Mouse (Mus musculus) 416B (cell line): ENCODE measurements around the gene Dzip1.
A peak's percentile ranks its signal among the peaks of the same experiment; 100 is the strongest.

Experiments used
- DNase-seq: peaks from one replicate; pipeline ENCODE4 v3.0.0; 2011; ENCODE audit warnings: low read depth

The Dzip1 gene

DNA sequence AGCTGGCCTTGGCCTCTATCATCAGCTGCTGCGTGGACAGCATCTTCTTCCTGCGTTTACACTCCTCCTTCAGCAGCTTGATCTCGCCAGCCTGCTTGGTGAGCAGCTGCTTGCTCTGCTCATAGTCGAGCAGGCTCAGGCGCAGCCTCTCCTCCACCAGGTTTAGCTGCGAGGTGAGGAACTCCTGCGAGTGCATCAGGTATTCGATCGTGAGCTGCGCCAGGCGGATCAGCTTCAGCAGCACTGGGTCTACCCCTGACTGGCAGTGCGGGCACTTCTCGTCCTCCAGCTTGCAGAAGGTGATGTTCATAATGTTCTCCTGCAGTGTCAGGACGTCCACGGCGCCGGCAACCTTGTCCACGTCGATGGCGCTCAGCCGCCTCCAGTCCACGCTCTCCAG is 3.0 kb downstream of the Dzip1 start:
- no peak for DNase-seq

DNA sequence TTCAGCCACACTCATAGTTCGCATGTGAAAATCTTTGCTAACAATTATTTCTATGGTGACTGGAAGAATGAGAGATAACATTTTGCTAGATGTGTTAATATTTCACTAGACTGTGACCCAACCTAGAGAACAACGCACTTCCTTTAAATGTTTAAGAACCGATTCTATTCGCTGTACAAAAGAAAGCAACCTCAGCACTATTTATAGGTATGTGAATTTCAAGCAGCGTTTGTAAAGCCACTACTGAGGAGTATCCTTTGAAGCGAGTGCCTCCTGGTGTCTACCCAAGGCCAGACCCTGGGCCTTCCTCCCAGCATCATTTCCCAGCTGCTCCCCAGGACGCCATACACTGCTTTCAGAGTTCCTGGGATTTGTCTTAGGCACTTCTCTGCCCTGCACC is 4.6 kb downstream of the Dzip1 start:
- DNase-seq = no peak

DNA sequence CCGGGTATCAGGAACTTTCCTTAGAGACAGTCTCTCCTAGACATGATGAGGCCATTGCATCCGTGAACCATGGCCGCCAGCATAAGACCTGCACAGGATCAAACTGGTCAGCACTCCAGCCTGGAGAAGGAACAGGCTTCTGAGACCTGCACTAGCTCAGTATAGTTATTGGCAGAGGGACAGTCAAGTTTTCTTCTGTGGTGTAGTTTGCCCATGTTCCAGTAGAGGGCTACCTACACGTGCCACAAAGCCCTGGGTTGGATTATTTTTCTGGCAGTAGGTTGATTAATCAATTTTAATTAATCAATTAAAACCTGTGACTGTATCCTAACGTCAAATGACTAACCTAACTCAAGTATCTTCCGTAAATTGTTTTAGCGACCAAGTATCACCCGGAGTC is 6.2 kb downstream of the Dzip1 start:
- peak; percentile 60 for DNase-seq

DNA sequence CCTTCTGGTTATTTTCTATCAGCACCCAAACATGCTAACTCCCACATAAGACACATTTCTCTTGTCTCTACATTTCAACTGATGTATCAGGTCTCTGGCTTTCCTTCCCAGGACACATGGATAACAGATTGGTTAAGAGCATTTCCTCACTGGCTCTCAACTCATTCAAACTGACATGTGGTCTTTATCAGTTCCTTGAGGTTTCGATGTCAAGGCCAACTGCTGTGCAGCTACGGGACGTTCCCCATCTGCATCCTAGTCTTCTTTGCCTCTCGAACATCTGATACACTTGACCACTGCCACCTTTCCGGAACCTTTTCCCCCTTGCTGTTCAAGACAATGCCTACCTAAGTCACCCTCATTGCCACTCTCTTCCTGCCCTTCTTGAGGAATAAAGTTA is 11.6 kb downstream of the Dzip1 start:
- DNase-seq = peak; percentile 97

DNA sequence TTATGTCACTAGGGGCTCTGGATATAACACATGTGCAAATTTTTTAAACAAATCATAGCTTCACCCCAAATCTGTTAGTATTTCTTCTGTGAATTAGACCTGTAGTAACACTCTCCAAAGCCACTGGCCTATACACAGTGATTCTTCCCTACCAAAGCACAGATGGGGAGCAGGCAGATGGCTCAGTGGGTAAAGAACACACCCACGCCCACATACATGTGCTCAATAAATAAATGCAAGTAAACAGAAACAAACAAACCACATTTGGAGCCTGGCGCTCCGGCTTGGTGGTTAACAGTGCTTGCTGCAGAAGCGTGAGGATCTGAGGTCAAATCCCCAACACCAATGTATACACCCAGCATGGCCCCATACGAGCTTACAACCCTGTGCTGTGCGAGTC is 13.7 kb downstream of the Dzip1 start:
- DNase-seq = no peak

DNA sequence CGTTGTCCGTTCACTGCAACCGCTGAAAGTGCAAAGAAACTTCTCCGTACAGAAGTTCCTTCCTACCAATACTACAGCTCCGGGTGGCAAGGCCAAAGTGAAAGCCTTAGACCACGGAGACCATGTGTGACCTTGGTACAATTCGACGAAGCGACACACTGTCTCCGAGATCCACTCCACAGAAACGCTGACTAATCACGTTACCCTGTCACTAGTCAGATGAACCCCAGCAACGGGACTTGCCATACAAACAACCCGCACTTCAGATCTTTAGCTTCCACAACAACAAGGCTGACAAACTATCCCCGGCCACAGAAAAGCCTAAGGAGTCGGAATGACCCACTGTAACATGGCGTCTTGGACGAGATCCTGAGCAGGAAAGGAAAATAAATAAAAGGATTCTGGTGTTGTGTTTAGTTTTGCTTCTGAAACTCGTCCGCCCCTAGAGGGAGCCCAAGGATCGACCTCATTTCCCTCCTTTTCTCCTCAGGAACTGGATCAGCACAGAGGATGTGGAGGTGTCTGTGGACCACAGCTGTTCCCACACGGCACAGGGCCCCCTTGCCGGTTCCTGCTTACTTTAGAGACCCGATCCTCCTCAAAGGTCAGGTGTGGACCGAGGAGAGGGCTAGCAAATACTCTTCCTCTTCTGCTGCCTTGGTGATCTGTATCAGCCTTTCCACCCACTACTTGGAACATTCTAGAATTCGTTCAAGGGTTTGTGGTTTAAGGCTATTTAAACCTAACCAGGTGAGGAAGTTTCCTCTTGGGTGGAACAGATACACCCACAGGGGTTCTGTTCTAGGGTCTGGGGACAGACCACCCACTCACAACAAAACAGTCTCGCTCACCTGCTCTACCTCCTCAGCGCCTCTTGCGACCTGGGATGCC is 14.7 kb downstream of the Dzip1 start:
- peak; percentile 87 for DNase-seq

DNA sequence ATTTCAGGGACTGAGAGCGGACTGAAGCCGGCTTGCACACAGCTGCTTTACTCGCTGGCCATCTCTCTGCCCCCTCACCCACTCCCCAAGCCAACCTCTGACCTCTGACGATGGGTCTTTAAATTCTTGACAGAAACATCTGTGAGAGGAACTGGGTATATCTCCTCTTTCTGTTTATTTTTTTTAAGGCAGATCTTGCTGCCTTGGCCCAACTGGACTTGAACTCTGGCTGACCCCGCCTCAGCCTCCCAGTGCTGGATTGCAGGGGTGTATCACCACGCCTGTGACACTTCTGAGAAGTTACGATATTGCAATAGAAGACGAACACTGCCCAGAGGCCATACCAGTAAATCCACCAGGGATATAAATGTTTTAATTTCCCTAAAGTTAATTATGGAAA is 15.4 kb downstream of the Dzip1 start:
- DNase-seq = peak; percentile 49

DNA sequence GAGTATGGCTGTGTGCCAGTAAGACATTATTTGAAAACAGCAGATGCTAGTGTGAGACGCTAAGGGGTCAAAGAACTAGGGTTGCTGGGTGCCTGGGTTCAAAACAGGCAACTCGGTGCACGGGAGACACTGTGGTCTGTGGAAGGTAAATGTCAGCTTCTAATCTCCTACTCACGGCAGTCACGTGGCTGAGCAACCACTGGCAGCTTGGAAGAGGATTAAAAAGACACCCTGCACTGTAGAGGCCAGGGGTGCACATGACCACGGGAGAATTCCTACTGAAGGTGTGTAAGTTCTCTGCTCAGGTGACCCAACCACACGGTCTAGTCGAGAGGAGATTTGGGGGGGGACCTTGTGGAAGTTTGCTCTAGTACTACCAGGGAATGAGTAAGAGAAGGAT is 17.7 kb downstream of the Dzip1 start:
- DNase-seq = no peak

DNA sequence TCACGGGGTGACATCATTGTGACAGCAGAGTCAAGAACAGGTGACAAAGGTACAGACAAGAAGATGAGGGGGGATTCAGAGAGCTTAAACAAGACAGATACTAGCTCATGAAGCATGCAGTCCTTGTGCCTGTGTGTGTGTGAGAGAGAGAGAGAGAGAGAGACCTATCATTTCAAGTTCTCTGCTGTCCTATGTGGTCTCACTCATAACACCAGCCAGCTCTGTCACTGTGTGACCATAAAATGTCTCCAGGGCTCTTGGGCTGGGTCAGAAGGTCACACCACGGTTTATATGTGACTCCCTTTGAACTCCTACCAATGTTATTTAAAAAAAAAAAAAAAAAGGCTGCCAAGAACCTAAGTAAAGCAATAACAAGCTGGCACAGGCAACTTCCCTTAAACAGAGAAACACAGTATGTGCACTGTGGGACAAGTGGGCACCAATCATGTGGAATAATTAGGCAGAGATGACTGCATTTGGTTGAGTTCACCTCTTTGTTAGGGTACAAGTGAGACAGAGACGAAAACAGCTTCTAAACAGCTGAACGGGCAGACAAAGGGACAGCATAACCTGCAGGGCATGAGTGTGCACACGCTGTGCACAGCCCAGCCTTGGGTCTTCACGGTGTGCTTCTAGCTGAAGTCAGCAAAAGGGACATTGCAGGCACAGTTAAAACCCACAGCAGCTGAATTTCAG is 21.2 kb downstream of the Dzip1 start:
- DNase-seq = no peak

DNA sequence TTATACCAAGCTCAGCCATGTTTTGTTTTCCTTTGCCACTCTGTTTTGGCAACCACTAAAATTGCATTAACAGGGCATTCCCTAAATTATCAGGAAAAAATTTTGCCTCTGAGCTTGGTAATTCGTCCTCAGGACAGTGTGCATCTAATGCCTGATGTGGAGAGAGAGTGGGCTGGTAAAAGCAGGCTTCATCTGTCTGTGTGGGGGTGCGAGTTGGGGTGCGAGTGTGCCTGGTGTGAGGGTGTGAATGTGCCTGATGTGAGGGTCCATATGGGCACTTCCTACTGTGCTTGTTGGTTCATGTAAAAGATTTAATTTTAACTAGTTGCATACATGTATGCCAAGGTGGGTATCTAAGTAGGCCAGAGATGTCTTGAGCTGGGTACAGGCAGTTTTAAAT is 21.9 kb downstream of the Dzip1 start:
- DNase-seq = no peak

DNA sequence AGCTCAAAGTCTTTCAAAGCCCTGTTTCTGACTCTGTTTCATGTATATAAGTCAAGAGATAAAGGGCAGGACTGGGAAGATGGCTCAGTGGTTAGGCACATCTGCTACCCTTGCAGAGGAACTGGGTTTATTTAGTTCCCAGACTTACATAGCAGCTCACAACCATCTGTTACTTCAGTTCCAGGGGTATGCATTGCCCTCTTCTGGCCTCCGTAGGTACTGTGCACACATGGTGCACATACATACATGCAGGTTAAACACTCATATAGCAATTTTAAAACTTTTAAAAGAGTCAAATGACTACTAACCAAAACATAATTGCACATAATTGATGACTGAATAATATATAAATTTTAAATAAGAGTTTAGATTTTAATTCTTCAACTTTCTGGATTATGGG is 24.3 kb downstream of the Dzip1 start:
- DNase-seq = no peak

DNA sequence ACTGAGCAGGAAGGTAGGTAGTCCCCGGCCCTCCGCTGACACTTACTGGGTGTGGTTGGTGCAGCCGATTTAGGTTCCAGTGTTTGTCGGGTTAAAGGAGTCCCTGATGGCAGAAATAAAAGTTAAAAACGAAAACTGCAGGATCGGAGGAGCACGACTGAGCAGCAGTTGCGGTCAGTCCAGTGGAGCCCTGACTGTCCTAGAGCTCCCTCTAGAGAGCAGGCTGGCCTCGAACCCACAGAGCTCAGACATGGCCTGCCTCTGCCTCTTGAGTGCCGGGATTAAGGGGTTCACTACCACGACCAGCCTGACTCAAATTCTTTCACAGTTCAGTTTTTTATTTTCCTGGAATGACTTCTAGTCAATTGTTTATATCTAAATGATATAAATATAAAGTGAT is 25.3 kb downstream of the Dzip1 start:
- DNase-seq = peak; percentile 28

DNA sequence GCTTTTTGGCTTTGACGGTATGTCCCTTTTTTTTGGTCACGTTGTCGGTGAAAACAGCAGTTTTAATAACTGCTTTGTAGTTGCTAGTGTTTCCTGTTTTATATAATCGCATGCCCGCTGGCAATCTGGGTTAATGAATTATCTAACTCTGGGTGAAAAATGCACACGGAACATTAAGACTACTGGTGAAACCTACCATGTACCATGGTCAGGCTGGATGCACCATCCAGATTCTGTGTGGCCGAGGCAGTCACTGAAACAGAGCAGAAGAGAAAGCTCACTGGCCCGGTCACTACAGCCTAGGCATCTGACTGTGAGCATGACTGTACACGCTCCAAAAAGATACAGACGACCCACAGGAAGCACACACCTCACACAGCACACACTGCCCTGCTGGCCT is 29.6 kb downstream of the Dzip1 start:
- no peak for DNase-seq

DNA sequence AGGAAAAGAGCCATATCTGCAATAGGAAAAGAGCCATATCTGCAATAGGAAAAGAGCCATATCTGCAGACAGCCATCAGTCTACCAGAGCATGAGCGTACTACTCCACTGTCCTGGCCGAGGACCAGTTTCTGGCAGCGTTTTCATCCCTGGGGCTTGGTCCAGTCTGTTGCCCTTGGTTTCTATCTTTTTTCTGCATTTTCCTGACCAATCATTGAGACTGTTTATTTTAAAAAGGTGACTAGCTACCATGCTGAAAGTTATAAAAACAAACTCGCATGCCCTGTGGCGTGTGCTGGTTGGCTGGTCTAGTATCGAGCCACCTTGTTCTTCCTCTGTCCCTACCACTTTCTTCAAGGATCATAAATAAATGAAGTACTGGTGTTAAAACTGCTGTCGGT is 30.0 kb downstream of the Dzip1 start:
- no peak for DNase-seq

DNA sequence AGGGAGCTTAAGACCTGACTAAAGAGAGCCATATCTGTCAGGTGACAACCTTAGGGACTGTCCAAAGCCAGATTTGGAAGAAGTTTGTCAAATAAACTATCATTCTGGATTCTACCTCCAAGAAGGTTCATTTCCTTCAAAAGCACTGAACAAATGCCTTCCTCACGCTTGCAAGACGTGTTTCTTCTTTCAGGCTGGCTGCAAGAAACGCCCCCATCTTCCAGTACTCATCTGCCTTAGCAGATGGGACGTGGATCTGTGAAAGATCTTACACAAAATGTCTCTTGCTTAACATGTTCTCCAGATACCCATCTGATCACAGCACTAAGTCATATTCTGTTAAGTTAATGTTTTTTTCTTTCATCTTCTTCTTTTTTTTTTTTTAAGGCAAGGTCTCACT is 35.2 kb downstream of the Dzip1 start:
- DNase-seq = no peak

DNA sequence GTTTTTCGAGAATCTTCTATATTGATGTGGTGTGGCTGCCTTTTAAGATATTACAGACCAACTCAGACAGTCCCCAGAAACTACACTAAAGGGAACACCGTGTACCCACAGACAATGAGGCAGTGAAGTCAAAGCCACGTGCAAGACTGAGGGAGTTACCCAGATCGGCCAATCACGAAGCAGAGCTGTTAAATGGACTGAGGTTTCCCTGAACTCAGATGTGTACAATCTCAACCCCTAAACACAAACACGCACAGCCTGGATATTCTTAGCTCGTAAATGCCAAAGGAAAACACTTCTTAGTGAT is 41.1 kb downstream of the Dzip1 start:
- DNase-seq = no peak

DNA sequence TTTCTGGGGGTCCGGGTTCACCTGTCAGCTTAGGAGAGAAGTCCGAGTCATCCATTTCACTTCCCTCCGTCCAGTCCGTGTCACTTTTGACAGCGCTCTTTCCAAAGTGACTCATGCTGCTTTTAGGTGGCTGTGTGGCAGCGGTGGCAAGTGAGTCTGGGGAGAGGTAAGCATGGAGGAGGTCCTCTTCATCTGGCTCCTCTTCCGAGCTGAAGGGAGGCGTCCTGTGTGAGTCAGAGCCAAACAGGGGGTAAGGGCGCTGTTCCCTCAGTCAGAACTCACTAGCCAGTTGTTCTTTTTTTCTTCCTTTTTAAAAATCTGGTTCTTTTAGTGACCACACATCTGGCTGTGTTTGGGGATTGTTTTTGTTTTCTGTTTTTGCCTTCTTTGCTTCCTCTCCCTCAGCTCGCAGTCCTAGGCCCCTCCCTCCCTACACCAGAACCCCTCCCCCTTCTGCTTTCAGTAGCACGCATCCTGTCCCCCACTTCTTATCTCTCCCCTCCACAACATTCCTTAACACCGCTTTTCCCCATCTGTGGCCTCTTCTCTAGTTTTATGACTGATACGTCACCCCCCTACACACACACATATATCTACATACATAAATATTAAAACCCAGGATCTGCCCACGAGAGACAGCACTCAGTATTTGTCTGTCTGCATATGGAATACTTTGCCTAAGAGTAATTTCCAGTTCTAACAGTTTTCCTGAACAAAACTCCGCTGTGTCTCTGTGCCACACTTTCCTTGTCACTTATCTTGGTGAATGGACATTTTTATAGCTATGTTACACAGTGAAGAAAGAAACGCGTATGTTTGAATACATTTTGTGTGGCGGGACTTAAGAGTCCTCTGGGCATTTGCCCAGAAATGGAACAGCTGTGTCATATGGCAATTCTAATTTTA is 41.7 kb downstream of the Dzip1 start:
- no peak for DNase-seq

DNA sequence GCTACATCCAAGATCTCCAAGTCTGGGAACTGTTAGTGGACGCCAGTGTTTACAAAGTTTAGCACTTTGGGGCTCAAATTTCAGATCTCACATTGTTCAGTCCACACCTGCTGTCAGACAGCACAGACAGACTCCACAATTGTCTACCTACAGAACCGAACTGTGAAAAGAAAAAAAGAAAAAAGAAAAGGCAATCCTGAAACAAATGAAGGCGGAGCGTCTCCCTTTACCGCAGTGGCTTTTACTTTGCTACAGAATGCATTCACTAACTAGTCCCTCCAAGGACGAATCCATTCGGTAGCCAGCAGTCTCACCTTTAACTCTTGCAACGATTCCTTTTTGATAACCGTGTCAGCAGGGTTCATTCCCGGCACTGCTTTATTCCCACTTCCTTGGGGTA is 44.6 kb downstream of the Dzip1 start:
- DNase-seq = no peak

DNA sequence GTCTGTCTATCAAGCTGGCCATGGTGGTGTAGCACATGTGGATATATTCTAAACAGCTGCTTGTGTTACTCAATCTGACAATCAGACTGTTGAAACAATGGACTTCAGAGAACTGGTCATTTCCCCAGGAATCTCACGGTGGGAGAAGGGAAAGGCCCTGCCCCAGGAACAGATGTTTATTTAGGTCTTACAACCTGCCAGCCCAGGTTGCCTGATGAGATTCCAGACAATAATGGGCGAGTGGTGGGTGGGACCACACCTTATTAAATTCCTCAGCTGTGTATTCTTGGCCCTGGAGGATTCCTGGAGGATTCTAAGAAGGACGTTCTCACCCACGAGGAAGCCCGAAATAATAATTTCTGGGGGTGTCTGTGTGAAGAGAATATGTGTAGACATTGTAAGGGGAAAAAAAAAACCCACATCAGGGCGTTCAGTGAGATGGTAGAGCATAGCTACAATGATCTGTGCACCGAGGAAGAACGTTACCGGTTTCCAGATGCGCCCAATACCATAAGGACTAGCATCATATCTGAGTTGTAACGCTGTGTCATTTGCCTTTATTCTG is 46.8 kb downstream of the Dzip1 start:
- no peak for DNase-seq

DNA sequence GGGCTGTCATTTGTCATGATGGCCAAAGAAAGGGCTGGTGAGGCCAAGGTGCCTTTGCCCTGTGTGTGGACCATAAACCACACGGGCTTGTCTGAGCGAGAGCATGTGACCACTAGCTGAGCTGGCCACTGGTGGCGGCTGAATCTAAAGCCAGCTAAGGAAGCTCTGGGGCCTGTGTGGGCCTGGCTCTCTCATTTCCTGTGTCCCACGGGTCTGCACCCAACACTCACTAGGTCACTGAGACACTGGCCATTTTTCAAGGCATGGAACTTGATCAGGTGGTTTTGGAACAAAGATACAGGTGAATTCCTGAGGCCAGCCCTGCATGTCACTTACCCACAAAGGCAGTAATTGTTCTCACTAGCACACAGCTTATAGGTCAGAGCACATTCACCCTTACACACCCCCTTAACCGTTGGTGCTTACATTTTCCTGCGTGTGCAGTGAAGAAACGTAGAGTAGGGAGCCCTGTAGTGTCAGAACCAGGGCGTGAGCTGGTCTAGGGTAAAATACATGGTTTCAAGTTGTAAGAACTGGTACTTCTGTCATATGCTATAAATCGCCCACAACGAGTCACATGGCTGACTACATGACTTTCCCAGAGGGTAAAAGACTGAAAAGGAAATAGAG is 50.4 kb downstream of the Dzip1 start:
- DNase-seq = no peak

DNA sequence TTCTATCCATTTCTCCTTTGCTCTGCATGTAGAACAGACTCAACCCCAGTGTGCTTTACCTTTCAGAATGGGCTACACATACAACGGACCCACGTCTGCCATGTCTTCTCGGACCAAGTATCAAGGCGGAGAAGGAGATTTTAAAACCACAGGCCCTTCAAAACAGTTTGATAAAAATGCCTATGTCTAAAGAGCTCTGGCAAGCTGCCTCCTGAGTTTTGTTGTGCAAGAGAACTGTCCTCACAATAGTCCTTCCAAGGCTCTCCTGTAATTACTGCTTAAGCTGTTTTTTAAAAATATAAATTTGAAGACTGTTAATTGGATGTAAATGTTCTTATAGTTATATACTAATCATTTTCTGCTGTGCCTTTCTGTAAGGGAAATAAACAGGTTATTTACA is 51.1 kb downstream of the Dzip1 start:
- no peak for DNase-seq

DNA sequence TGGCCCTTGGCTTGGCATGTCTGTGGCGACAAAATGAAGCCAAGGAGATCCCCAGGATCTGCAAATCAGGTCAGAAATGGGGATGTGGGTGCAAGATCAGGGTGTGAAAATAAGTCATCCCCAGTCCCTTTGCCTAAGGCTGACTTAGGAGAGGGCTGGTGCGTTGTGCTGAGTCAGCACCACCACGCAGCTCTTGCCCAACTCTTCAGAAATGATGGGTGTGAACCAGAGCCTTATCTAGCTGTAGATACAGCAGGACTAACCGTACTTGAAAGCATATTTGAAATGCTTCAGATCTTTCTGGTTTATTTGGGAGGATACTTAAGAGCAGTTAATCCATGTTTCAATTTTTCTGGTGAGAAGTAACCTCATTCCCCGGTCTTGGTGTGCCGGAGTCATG is 55.5 kb downstream of the Dzip1 start:
- DNase-seq = peak; percentile 16
